Mouse (Mus musculus) heart, adult 2 months (tissue): Measurements from ENCODE around the gene Acat2. TPM values are rescaled to one million over a fixed set of nuclear protein-coding genes. Genes with fewer than 3 reads are reported as not detected.

Experiments used
- DNase-seq, 2 experiments: peaks; one replicate each; pipeline ENCODE4 v3.0.0; 2021
- H3K27ac ChIP-seq: fragments of 200-600 bp; 2 replicates; pipeline ENCODE4 v1.8.1; 2022
- H3K27me3 ChIP-seq: fragments of 200-500 bp; 2 replicates; pipeline ENCODE4 v1.6.1; 2012; ENCODE audit warnings: mild to moderate bottlenecking, low read length, inconsistent platforms, mixed read lengths; ENCODE audit not compliant: control insufficient read depth, insufficient read depth
- H3K36me3 ChIP-seq: fragments of 200-500 bp; 2 replicates; pipeline ENCODE4 v1.6.1; 2012; ENCODE audit warnings: low read length, inconsistent platforms; ENCODE audit not compliant: control insufficient read depth, insufficient read depth
- H3K4me1 ChIP-seq: fragments of 200-500 bp; 2 replicates; pipeline ENCODE4 v1.6.1; 2011; ENCODE audit warnings: low read length; ENCODE audit not compliant: control insufficient read depth, insufficient read depth
- H3K4me3 ChIP-seq: fragments of 200-600 bp; 2 replicates; pipeline ENCODE4 v1.8.1; 2022
- H3K79me2 ChIP-seq: fragments of 200-500 bp; replicated peaks from 2 replicates; pipeline ENCODE4 v1.6.1; 2012; ENCODE audit warnings: mild to moderate bottlenecking, inconsistent platforms, low read length, moderate library complexity, mixed read lengths; ENCODE audit not compliant: control insufficient read depth, insufficient read depth
- H3K9ac ChIP-seq: fragments of 200-500 bp; 2 replicates; pipeline ENCODE4 v1.6.1; 2012; ENCODE audit warnings: low read depth, mild to moderate bottlenecking, control low read depth, inconsistent platforms, low read length, mixed read lengths
- CTCF ChIP-seq: fragments of 200-600 bp; IDR thresholded peaks from 2 replicates; pipeline ENCODE4 v1.8.1; 2022; ENCODE audit warnings: antibody characterized with exemption, mild to moderate bottlenecking, moderate library complexity
- EP300 ChIP-seq: fragments of 200-500 bp; IDR thresholded peaks from 2 replicates; pipeline ENCODE4 v1.6.1; 2011; ENCODE audit warnings: low read depth, low read length, control low read depth; ENCODE audit not compliant: insufficient read depth
- POLR2A ChIP-seq: fragments of 200-500 bp; IDR thresholded peaks from 2 replicates; pipeline ENCODE4 v1.6.1; 2011; ENCODE audit warnings: mild to moderate bottlenecking, low read depth, low read length, control low read depth; ENCODE audit not compliant: insufficient read depth
- WGBS: fragments of 180-500 bp; shearing (Covaris S2); methylation state at CpG from one replicate; pipeline ENCODE4 v1.1.7; 2018; 5-methylcytosine and 5-hydroxymethylcytosine counted together
- intact Hi-C: fragments of 180-260 bp; cut with DNase I; formaldehyde crosslinking; loops from one replicate; pipeline ENCODE4 v1.15.1; 2025
- polyA plus RNA-seq: library from polyadenylated mRNA; depleted of rRNA; stranded (reverse); fragments of >200 nt; gene quantifications from 2 replicates; pipeline ENCODE4 v1.2.3, GENCODE M21; 2012
- total RNA-seq, 2 experiments: library from RNA; stranded (reverse); gene quantifications; 2 replicates each; pipeline ENCODE4 v1.2.3; 2021

Gene Acat2
- total and polyA plus RNA-seq, 3 experiments: 5.7 to 6.9 (median 6.6) TPM

- no peak for DNase-seq
Measured at GRCm38 (mm10) chr17:12916588-12917380, 43.8 kb downstream of the Acat2 start.

GRCm38 (mm10) chr17:12915881-12916583, 44.5 kb downstream of the Acat2 start, which contains the start of gene Mrpl18:
Gene Mrpl18, minus strand, starts transcription at chr17:12916345.
- intact Hi-C loops: loop anchor here (2.0 to 5.0 kb wide), 3 partner anchors 46 to 95 kb away; partner anchors contain the start of gene Acat2
- H3K27me3 ChIP-seq: no peaks in the 10 kb centered on the region
- H3K4me1 ChIP-seq: peaks cover 2% of the 10 kb centered on the region; the same call in 1 of the 2 replicates
- peak; percentile 17; the same call in 1 of the 2 replicates for TF ChIP-seq EP300
- TF ChIP-seq POLR2A: peak; percentile 75
- no peak for TF ChIP-seq CTCF
- no peaks in the 10 kb centered on the region for H3K79me2 ChIP-seq
- H3K36me3 ChIP-seq: peaks cover 7% of the 10 kb centered on the region
- DNase-seq: peak; percentile 97 to 99
- peak within 1 kb of the TSS; percentile 86 for H3K4me3 ChIP-seq
- WGBS: under 1% methylated on average over 56 of the region's 56 CpGs
- peak within 1 kb of the TSS; percentile 93 for H3K27ac ChIP-seq
- H3K9ac ChIP-seq: peak within 1 kb of the TSS; percentile 91

More at GRCm38 (mm10) chr17:12916588-12917380, 43.8 kb downstream of the Acat2 start:
- intact Hi-C loops: loop anchor here (2.0 to 5.0 kb wide), 3 partner anchors 46 to 94 kb away; partner anchors contain the start of gene Acat2
- Histone ChIP-seq H3K9ac (peak overlapping the region; percentile 91), H3K4me3 (peak overlapping the region; percentile 86), H3K4me1 (peaks cover 2% of the 10 kb centered on the region; the same call in 1 of the 2 replicates), H3K79me2 (no peaks in the 10 kb centered on the region), H3K36me3 (peaks cover 7% of the 10 kb centered on the region), H3K27ac (peak overlapping the region; percentile 93), H3K27me3 (no peaks in the 10 kb centered on the region)
- TF ChIP-seq POLR2A (no peak), EP300 (no peak), CTCF (no peak)
- under 1% methylated on average over 40 of the region's 40 CpGs for WGBS

GRCm38 (mm10) chr17:12915488-12915880, 45.1 kb downstream of the Acat2 start, which contains the start of gene Tcp1:
Gene Tcp1, plus strand, starts transcription at chr17:12915701.
- no peaks in the 10 kb centered on the region for H3K79me2 ChIP-seq
- H3K27ac ChIP-seq: peak within 1 kb of the TSS; percentile 93
- WGBS: under 1% methylated on average over 18 of the region's 18 CpGs
- no peaks in the 10 kb centered on the region for H3K27me3 ChIP-seq
- peak within 1 kb of the TSS; percentile 86 for H3K4me3 ChIP-seq
- TF ChIP-seq POLR2A (no peak), EP300 (no peak), CTCF (no peak)
- H3K36me3 ChIP-seq: peaks cover 7% of the 10 kb centered on the region
- intact Hi-C loops: loop anchor here (5.0 kb wide), 1 partner anchor 47 kb away; the partner anchor contains the start of gene Acat2
- H3K4me1 ChIP-seq: peaks cover 2% of the 10 kb centered on the region; the same call in 1 of the 2 replicates
- no peak for DNase-seq
- H3K9ac ChIP-seq: peak within 1 kb of the TSS; percentile 91

GRCm38 (mm10) chr17:12910391-12910790, 50.2 kb downstream of the Acat2 start:
- Histone ChIP-seq H3K27me3 (no peaks in the 10 kb centered on the region), H3K27ac (no peak overlapping the region), H3K9ac (no peak overlapping the region), H3K79me2 (no peaks in the 10 kb centered on the region), H3K4me3 (no peak overlapping the region), H3K4me1 (peaks cover 1% of the 10 kb centered on the region; the same call in 1 of the 2 replicates), H3K36me3 (no peaks in the 10 kb centered on the region)
- 85% methylated on average over 8 of the region's 8 CpGs for WGBS
- DNase-seq: no peak
- intact Hi-C loops: no loop called here
- TF ChIP-seq EP300 (no peak), CTCF (no peak), POLR2A (no peak)

- H3K4me3 ChIP-seq: no peak within 1 kb of the TSS
- no peak within 1 kb of the TSS for H3K9ac ChIP-seq
- H3K27ac ChIP-seq: no peak within 1 kb of the TSS
- no peaks in the 10 kb centered on the region for H3K36me3 ChIP-seq
- H3K4me1 ChIP-seq: no peaks in the 10 kb centered on the region
- DNase-seq: no peak
- WGBS: 73% methylated on average over 35 of the region's 35 CpGs
- H3K79me2 ChIP-seq: no peaks in the 10 kb centered on the region
- H3K27me3 ChIP-seq: no peaks in the 10 kb centered on the region
- intact Hi-C loops: no loop called here
- TF ChIP-seq POLR2A: no peak
- TF ChIP-seq EP300: no peak
- TF ChIP-seq CTCF: no peak
Measured at GRCm38 (mm10) chr17:12909361-12910280, 50.9 kb downstream of the Acat2 start, which contains the start of gene Pnldc1. Gene Pnldc1, minus strand, starts transcription at chr17:12910230.
